Mouse (Mus musculus) kidney, adult 8-10 months (tissue): ENCODE results near the gene Slc25a15.
A peak's percentile ranks its signal among the peaks of the same experiment; 100 is the strongest.

Experiments
- DNase-seq, 2 experiments: peaks; one replicate each; pipeline ENCODE4 v3.0.0; 2022

Slc25a15 gene

GRCm38 (mm10) chr8:22398142-22398951, at the start of gene Slc25a15:
TSS of gene Slc25a15 (minus strand) at chr8:22398597.
- peak; percentile 85 to 88 for DNase-seq

- DNase-seq, result no peak
Observed at GRCm38 (mm10) chr8:22411971-22412370, 13.6 kb upstream of the Slc25a15 start.

- peak; percentile 81 to 84 for DNase-seq
Observed at GRCm38 (mm10) chr8:22411282-22411702, 12.9 kb upstream of the Slc25a15 start, which contains the start of gene Mrps31. TSS of gene Mrps31 (plus strand) at chr8:22411361.

GRCm38 (mm10) chr8:22410688-22411281, 12.4 kb upstream of the Slc25a15 start:
- no peak for DNase-seq

GRCm38 (mm10) chr8:22405733-22406132, 7.3 kb upstream of the Slc25a15 start:
- no peak for DNase-seq

GRCm38 (mm10) chr8:22403235-22403634, 4.8 kb upstream of the Slc25a15 start:
- no peak for DNase-seq

GRCm38 (mm10) chr8:22400593-22400992, 2.2 kb upstream of the Slc25a15 start:
- no peak for DNase-seq

- no peak for DNase-seq
Observed at GRCm38 (mm10) chr8:22399285-22399880, 986 bp upstream of the Slc25a15 start.

- DNase-seq, result no peak
Observed at GRCm38 (mm10) chr8:22397811-22398141, 621 bp downstream of the Slc25a15 start.

GRCm38 (mm10) chr8:22395256-22395655, 3.1 kb downstream of the Slc25a15 start:
- no peak for DNase-seq

- DNase-seq, result peak; percentile 70 to 79
Observed at GRCm38 (mm10) chr8:22394471-22394870, 3.9 kb downstream of the Slc25a15 start.

GRCm38 (mm10) chr8:22390766-22391463, 7.5 kb downstream of the Slc25a15 start:
- DNase-seq, result peak; percentile 59 to 73

GRCm38 (mm10) chr8:22389874-22390273, 8.5 kb downstream of the Slc25a15 start:
- DNase-seq, result no peak

- no peak for DNase-seq
Observed at GRCm38 (mm10) chr8:22385158-22385557, 13.2 kb downstream of the Slc25a15 start.

GRCm38 (mm10) chr8:22382824-22383595, 15.4 kb downstream of the Slc25a15 start:
- no peak for DNase-seq

- no peak for DNase-seq
Observed at GRCm38 (mm10) chr8:22380934-22381333, 17.5 kb downstream of the Slc25a15 start.

GRCm38 (mm10) chr8:22376903-22377302, 21.5 kb downstream of the Slc25a15 start:
- DNase-seq, result peak in 1 of 2 experiments; percentile 52

- DNase-seq, result no peak
Observed at GRCm38 (mm10) chr8:22376311-22376710, 22.1 kb downstream of the Slc25a15 start.

- DNase-seq, result no peak
Observed at GRCm38 (mm10) chr8:22359882-22360281, 38.5 kb downstream of the Slc25a15 start.

GRCm38 (mm10) chr8:22359359-22359758, 39.0 kb downstream of the Slc25a15 start:
- DNase-seq, result no peak

GRCm38 (mm10) chr8:22335426-22335825, 63.0 kb downstream of the Slc25a15 start:
- no peak for DNase-seq
